Mouse (Mus musculus): Measurements from ENCODE around the gene 6030498E09Rik. TPM values are rescaled to one million over a fixed set of nuclear protein-coding genes. Genes with fewer than 3 reads are reported as not detected.

Gene 6030498E09Rik
- polyA plus RNA-seq, 1 experiment from 2014 or later: not detected

Small RNA genes within 50 kb of the gene (microRNA-seq; reads per million reads assigned to microRNA genes)
- not detected for gene Gm25642

Other genes starting within 250 kb of the 6030498E09Rik start
- gene Cul4b, start 196.5 kb upstream of the 6030498E09Rik start, polyA plus RNA-seq (2015; fragmentation: Nextera tagmentation; extraction: Ambion mirVana): 15.6 and 18.7 TPM in 2 replicates
- 187 and 223 TPM in 2 replicates for gene Mcts1, start 172.1 kb upstream of the 6030498E09Rik start, polyA plus RNA-seq (2015; fragmentation: Nextera tagmentation; extraction: Ambion mirVana)
- 33.5 and 34.2 TPM in 2 replicates for gene C1galt1c1, start 137.6 kb upstream of the 6030498E09Rik start, polyA plus RNA-seq (2015; fragmentation: Nextera tagmentation; extraction: Ambion mirVana)